Mouse (Mus musculus): Measurements from ENCODE around the gene Atg16l2.

Gene Atg16l2

GRCm38 (mm10) chr7:101223501-101223900 is 78.5 kb downstream of the Atg16l2 start:
- no peak for DNase-seq (ENCODE audit: low spot score)

GRCm38 (mm10) chr7:101216724-101217123 is 85.3 kb downstream of the Atg16l2 start:
- DNase-seq (ENCODE audit: low spot score), result no peak

- no peak for DNase-seq (ENCODE audit: low spot score)
Observed at GRCm38 (mm10) chr7:101213515-101214263, 88.4 kb downstream of the Atg16l2 start.
